Mouse (Mus musculus) lung, adult 2 months (tissue): ENCODE results near the gene Pts.

Experiments
- CTCF ChIP-seq: fragments of 200-500 bp; IDR thresholded peaks from 2 replicates; pipeline ENCODE4 v1.5.1; 2011; ENCODE audit warnings: mild to moderate bottlenecking, low read length, control low read depth; ENCODE audit not compliant: insufficient read depth
- POLR2A ChIP-seq: fragments of 200-500 bp; IDR thresholded peaks from 2 replicates; pipeline ENCODE4 v1.6.1; 2011; ENCODE audit warnings: low read depth, mild to moderate bottlenecking, control low read depth, low read length, borderline replicate concordance; ENCODE audit errors: extremely low read depth

GRCm38 (mm10) chr9:50475745-50476144, 52.8 kb downstream of the Pts start:
- TF ChIP-seq CTCF: no peak
- TF ChIP-seq POLR2A: no peak
